Mouse (Mus musculus) lung, embryonic 16.5 days (tissue): Measurements from ENCODE around the gene Shank1. TPM values are rescaled to one million over a fixed set of nuclear protein-coding genes. Genes with fewer than 3 reads are reported as not detected.

Source experiments
- ATAC-seq: fragments of 200-750 bp; cut with Nextera tagmentation; 2 replicates; pipeline ENCODE4 v1.8.0; 2017; ENCODE audit warnings: low read depth, mild to moderate bottlenecking, moderate library complexity
- H3K27ac ChIP-seq: fragments of 300-500 bp; sonication (generic); 2 replicates; pipeline ENCODE4 v1.5.1; 2014; ENCODE audit warnings: mild to moderate bottlenecking, control low read depth, low read length
- H3K27me3 ChIP-seq: fragments of 300-500 bp; sonication (generic); 2 replicates; pipeline ENCODE4 v1.6.1; 2014; ENCODE audit warnings: low read depth, low read length, mixed read lengths; ENCODE audit not compliant: control insufficient read depth, insufficient read depth
- H3K36me3 ChIP-seq: fragments of 300-500 bp; sonication (generic); 2 replicates; pipeline ENCODE4 v1.6.1; 2014; ENCODE audit warnings: low read length; ENCODE audit not compliant: control insufficient read depth, insufficient read depth
- H3K4me1 ChIP-seq: fragments of 300-500 bp; sonication (generic); replicated peaks from 2 replicates; pipeline ENCODE4 v1.6.1; 2014; ENCODE audit warnings: low read length, mixed read lengths; ENCODE audit not compliant: control insufficient read depth, insufficient read depth
- H3K4me2 ChIP-seq: fragments of 300-500 bp; sonication (generic); 2 replicates; pipeline ENCODE4 v1.6.1; 2014; ENCODE audit warnings: low read depth, low read length, control low read depth
- H3K4me3 ChIP-seq: fragments of 300-500 bp; sonication (generic); 2 replicates; pipeline ENCODE4 v1.5.1; 2014; ENCODE audit warnings: mild to moderate bottlenecking, low read length, control low read depth
- H3K9ac ChIP-seq: fragments of 300-500 bp; sonication (generic); 2 replicates; pipeline ENCODE4 v1.6.1; 2014; ENCODE audit warnings: low read length, control low read depth
- H3K9me3 ChIP-seq: fragments of 300-500 bp; sonication (generic); 2 replicates; pipeline ENCODE4 v1.6.1; 2016; ENCODE audit warnings: low read length; ENCODE audit not compliant: control insufficient read depth
- WGBS: fragments of 180-500 bp; shearing (Covaris S2); extraction: QIAGEN DNeasy Blood & Tissue Kit; methylation state at CpG from one replicate; pipeline ENCODE4 v1.1.7; 2014; 5-methylcytosine and 5-hydroxymethylcytosine counted together
- polyA plus RNA-seq: library from polyadenylated mRNA; unstranded; fragments of >200 nt; fragmentation: Nextera tagmentation; extraction: Ambion mirVana; gene quantifications from 2 replicates; pipeline ENCODE4 v1.2.1, GENCODE M21; 2015

Shank1 gene
- polyA plus RNA-seq, 1 experiment from 2014 or later, result 1.1 TPM

DNA sequence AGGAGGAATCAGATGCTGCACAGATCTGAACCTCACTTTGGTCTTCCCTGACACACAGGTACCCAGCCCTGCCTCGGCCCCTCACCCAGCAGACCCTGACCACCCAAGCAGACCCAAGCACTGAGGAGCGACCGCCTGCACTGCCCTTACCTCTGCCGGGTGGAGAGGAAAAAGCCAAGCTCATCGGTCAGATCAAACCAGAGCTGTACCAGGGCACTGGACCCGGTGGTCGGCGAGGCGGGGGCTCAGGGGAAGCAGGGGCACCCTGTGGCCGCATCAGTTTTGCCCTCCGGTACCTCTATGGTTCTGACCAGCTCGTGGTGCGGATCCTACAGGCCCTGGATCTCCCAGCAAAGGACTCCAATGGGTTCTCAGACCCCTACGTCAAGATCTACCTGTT, 82.3 kb downstream of the Shank1 start:
- Histone ChIP-seq H3K27me3 (peaks cover 2% of the 10 kb centered on the region; the same call in 1 of the 2 replicates), H3K36me3 (no peaks in the 10 kb centered on the region), H3K4me2 (no peak overlapping the region), H3K9ac (no peak overlapping the region), H3K4me3 (no peak overlapping the region), H3K9me3 (no peaks in the 10 kb centered on the region), H3K4me1 (no peaks in the 10 kb centered on the region), H3K27ac (no peak overlapping the region)
- 84% methylated on average over 14 of the region's 14 CpGs for WGBS
- no peak for ATAC-seq

DNA sequence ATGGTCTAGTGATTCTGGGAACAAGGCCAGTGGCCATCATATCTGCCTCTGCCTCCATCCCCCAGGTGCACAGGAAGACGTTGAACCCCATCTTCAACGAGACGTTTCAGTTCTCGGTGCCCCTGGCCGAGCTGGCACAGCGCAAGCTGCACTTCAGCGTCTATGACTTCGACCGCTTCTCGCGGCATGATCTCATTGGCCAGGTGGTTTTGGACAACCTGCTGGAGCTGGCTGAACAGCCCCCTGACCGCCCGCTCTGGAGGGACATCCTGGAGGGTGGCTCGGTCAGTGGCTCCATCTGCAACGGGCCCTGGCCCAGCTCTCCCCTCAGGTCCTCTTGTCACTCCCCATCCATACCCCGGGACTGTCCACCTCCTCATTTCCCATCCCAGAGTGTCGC, 83.2 kb downstream of the Shank1 start:
- WGBS, result 88% methylated on average over 17 of the region's 17 CpGs

DNA sequence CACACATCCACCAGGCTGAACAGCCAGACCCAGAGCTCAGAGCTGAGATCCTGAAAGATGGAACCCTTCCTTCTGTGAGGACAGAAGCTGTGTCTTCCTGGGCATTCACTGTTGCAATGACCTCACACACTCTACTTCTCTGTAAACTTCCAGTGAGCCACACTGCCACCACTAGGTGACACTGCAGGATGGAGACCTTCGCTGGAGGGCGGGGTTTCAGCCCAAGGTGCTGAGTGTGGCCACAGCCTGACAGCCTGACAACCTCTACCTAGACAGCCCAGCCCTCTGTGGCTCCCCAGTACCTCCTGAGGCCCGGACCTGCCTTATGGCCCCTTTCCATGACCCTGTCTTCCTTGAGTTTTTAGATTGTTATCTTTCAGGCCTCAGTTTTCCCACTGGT, 88.5 kb downstream of the Shank1 start:
- Histone ChIP-seq H3K4me2 (no peak overlapping the region), H3K4me3 (no peak overlapping the region), H3K36me3 (no peaks in the 10 kb centered on the region), H3K27me3 (no peaks in the 10 kb centered on the region), H3K4me1 (no peaks in the 10 kb centered on the region), H3K27ac (no peak overlapping the region), H3K9ac (no peak overlapping the region), H3K9me3 (no peaks in the 10 kb centered on the region)
- 12% methylated on average over 3 of the region's 3 CpGs for WGBS
- ATAC-seq, result peak; percentile 51

More for the DNA sequence above, 83.2 kb downstream of the Shank1 start:
- Histone ChIP-seq H3K4me1 (no peaks in the 10 kb centered on the region), H3K4me2 (no peak overlapping the region), H3K27ac (no peak overlapping the region), H3K36me3 (no peaks in the 10 kb centered on the region), H3K9ac (no peak overlapping the region), H3K9me3 (no peaks in the 10 kb centered on the region), H3K4me3 (no peak overlapping the region), H3K27me3 (peaks cover 2% of the 10 kb centered on the region; the same call in 1 of the 2 replicates)
- no peak for ATAC-seq

DNA sequence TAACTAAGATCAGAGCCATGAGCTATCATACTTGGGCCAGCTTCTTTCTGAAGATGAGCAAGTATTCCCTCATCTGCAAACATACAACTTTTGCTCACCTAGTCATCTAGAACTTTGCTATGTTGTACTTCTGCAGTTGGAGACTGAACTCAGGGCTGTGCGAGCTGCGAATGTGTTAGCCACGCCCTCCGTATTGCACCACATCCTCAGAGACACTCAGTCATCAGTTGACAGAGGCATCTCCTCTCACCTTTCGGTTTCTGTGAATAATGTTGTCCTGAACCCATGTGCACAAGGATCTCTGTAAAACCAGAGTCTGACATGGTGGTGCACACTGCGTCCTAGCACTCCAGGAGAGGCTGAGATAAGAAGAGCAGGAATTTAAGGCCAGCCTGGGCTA, 91.6 kb downstream of the Shank1 start:
- no peaks in the 10 kb centered on the region for H3K9me3 ChIP-seq
- no peak overlapping the region for H3K9ac ChIP-seq
- H3K27me3 ChIP-seq, result no peaks in the 10 kb centered on the region
- no peaks in the 10 kb centered on the region for H3K4me1 ChIP-seq
- no peak overlapping the region for H3K27ac ChIP-seq
- no peak overlapping the region for H3K4me2 ChIP-seq
- 59% methylated on average over 6 of the region's 6 CpGs for WGBS
- H3K4me3 ChIP-seq, result no peak overlapping the region
- no peaks in the 10 kb centered on the region for H3K36me3 ChIP-seq
- ATAC-seq, result no peak

DNA sequence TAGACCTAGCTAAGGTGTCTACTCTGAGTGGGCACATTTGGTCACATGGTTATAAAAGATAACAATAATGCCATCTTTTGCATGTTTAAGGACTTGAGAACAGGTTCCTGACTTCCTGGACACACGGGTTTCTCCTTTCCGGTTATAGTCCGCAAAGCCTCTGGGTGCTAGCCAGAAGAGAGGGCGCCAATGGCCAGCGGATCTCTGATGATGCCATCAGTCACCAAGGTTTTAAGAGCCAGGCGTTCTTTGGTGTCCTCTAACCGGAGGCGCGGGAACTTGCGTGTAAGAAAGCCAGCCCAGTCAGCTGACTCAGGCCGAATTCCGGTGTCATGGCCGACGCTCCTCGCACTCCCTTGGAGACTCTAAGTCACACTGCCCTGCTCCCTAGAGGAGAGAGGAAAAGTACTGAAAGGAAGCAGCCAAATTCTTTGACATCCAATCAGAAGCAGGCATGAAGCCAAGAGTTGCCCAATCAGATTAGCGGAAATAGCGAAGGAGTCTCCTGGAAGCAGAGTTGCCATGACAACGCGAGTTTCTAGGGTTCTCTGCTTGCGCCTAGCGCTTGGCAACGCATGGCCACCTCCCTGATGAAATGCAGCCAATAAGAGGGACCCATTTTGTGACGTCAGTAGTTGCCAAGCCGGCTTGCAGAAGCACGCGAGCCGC, 95.4 kb downstream of the Shank1 start:
- H3K27me3 ChIP-seq, result no peaks in the 10 kb centered on the region
- H3K36me3 ChIP-seq, result no peaks in the 10 kb centered on the region
- H3K4me2 ChIP-seq, result peak overlapping the region; percentile 65
- peak overlapping the region; percentile 40 for H3K4me3 ChIP-seq
- no peak overlapping the region for H3K27ac ChIP-seq
- ATAC-seq, result peak; percentile 96
- WGBS, result 2% methylated on average over 27 of the region's 27 CpGs
- H3K9me3 ChIP-seq, result no peaks in the 10 kb centered on the region
- peak overlapping the region; percentile 51; the same call in 1 of the 2 replicates for H3K9ac ChIP-seq
- H3K4me1 ChIP-seq, result no peaks in the 10 kb centered on the region

DNA sequence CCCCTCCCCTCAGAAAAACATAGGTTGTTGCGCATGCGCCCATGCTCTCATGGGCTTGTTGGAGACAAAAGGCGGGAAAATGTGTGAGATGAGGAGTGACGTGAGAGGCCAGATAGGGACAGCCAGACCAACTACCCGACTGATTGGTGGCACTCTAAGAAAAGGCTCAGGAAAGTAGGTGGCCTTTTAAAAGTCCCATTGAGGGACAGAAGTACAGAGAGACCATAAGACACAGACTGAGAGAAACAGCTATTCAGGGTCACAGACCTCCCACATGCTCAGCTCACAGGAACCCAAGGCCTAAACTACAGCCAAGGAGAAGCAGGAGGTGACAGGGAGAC, 95.9 kb downstream of the Shank1 start:
- ATAC-seq, result no peak

More for the DNA sequence above, 95.9 kb downstream of the Shank1 start:
- WGBS, result under 1% methylated on average over 5 of the region's 5 CpGs
- no peaks in the 10 kb centered on the region for H3K27me3 ChIP-seq
- no peak overlapping the region for H3K9ac ChIP-seq
- no peak overlapping the region for H3K27ac ChIP-seq
- no peak overlapping the region; the same call in 1 of the 2 replicates for H3K4me2 ChIP-seq
- no peaks in the 10 kb centered on the region for H3K9me3 ChIP-seq
- no peaks in the 10 kb centered on the region for H3K4me1 ChIP-seq
- H3K36me3 ChIP-seq, result no peaks in the 10 kb centered on the region
- H3K4me3 ChIP-seq, result no peak overlapping the region; the same call in 1 of the 2 replicates

Other genes starting within 250 kb of the Shank1 start
- gene Klk1b21, start 207.9 kb upstream of the Shank1 start, polyA plus RNA-seq, result not detected in 2 replicates
- not detected in 2 replicates for gene Klk1b22, start 197.6 kb upstream of the Shank1 start, polyA plus RNA-seq
- not detected in 2 replicates for gene Klk1b16, start 173.5 kb upstream of the Shank1 start, polyA plus RNA-seq
- not detected in 2 replicates for gene Klk1b24, start 122.0 kb upstream of the Shank1 start, polyA plus RNA-seq
- not detected in 2 replicates for gene Klk1b3, start 112.1 kb upstream of the Shank1 start, polyA plus RNA-seq
- gene Klk1b4, start 102.8 kb upstream of the Shank1 start, polyA plus RNA-seq, result not detected in 2 replicates
- not detected in 2 replicates for gene Klk1b5, start 94.3 kb upstream of the Shank1 start, polyA plus RNA-seq
- gene Klk1, start 84.9 kb upstream of the Shank1 start, polyA plus RNA-seq, result not detected in 2 replicates
- gene Gm36864, start 74.1 kb upstream of the Shank1 start, polyA plus RNA-seq, result not detected in 2 replicates
- 0.96 and 0.97 TPM in 2 replicates for gene 1700028J19Rik, start 63.6 kb upstream of the Shank1 start, polyA plus RNA-seq
- 113 and 123 TPM in 2 replicates for gene 2410002F23Rik, start 63.5 kb upstream of the Shank1 start, polyA plus RNA-seq
- gene Acp4, start 52.9 kb upstream of the Shank1 start, polyA plus RNA-seq, result not detected in 2 replicates
- gene Gm15517, start 48.8 kb upstream of the Shank1 start, polyA plus RNA-seq, result not detected in 2 replicates
- 3.0 and 3.2 TPM in 2 replicates for gene Clec11a, start 3.4 kb upstream of the Shank1 start, polyA plus RNA-seq
- gene Syt3, start 73.8 kb downstream of the Shank1 start, polyA plus RNA-seq, result 2.1 and 2.3 TPM in 2 replicates
- gene 1700008O03Rik, start 75.6 kb downstream of the Shank1 start, polyA plus RNA-seq, result 1.2 and 1.5 TPM in 2 replicates
- gene Lrrc4b, start 118.8 kb downstream of the Shank1 start, polyA plus RNA-seq, result 0.36 and 0.57 TPM in 2 replicates
- gene Aspdh, start 155.1 kb downstream of the Shank1 start, polyA plus RNA-seq, result 0.62 and 1.3 TPM in 2 replicates
- gene Josd2, start 157.7 kb downstream of the Shank1 start, polyA plus RNA-seq, result 115 and 116 TPM in 2 replicates
- 94.0 TPM in 2 replicates for gene Emc10, start 186.3 kb downstream of the Shank1 start, polyA plus RNA-seq
- 9.5 and 9.9 TPM in 2 replicates for gene Fam71e1, start 186.3 kb downstream of the Shank1 start, polyA plus RNA-seq
- 0.63 and 1.2 TPM in 2 replicates for gene Mybpc2, start 214.4 kb downstream of the Shank1 start, polyA plus RNA-seq
- 0.33 and 1.1 TPM in 2 replicates for gene Spib, start 221.8 kb downstream of the Shank1 start, polyA plus RNA-seq
- 100 and 109 TPM in 2 replicates for gene Pold1, start 238.6 kb downstream of the Shank1 start, polyA plus RNA-seq
- gene Nr1h2, start 243.7 kb downstream of the Shank1 start, polyA plus RNA-seq, result 86.2 and 87.0 TPM in 2 replicates